Mouse (Mus musculus): ENCODE measurements around the gene Vmn1r30. TPM values are rescaled to one million over a fixed set of nuclear protein-coding genes. Genes with fewer than 3 reads are reported as not detected.

The Vmn1r30 gene
- not detected in 2 replicates for polyA plus RNA-seq (2016; fragmentation: Nextera tagmentation; extraction: Ambion mirVana)

DNA sequence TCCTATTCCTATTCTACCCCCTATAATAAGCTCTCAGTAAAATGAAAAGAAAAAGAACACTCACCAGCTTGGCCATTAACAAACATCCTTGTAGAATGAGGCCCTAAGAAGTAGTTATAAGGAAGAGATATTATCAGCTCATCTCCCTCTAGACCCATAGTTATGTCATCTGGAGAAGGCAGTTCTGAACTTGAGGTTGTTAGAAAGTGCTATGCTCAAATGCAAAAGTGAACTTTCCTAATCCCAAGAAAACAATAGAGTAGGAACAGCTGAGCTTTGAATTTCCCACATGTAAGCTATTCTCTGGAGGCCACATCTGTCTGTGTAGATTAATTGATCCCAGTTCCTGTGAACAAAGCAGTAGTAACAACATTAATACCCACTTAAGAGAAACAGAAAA lies at the start of gene Vmn1r30:
Gene Vmn1r30 (minus strand): TSS at position 101 of the 400 bp plus-strand sequence.
- DNase-seq (ENCODE audit: low spot score): no peak
- H3K4me3 ChIP-seq: no peak within 1 kb of the TSS
- H3K9me3 ChIP-seq (replicated peaks): no peaks in the 10 kb centered on the region
- H3K4me1 ChIP-seq: no peaks in the 10 kb centered on the region
- no peaks in the 10 kb centered on the region for H3K36me3 ChIP-seq
- no peak within 1 kb of the TSS for H3K27ac ChIP-seq
- no peaks in the 10 kb centered on the region for H3K27me3 ChIP-seq (ENCODE audit: low read depth, poor library complexity, severe bottlenecking)

DNA sequence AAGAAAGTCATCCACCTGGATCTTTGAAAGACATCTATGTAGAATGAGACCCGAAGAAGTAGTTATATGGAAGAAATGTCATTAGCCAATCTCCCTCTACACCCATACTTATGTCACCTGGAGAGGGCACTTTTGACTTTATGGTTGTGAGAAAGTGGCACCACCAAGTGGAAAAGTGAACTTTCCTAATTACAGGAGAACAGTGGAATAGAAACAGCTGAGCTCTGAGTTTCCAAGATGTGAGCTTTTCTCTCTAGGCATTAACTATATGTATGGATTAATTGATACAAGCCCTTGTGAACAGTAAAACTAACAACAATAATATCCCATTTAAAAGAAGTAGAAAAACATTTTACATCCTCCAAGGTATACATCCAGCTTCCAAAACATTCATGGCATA lies 32.0 kb upstream of the Vmn1r30 start, which contains the start of gene Vmn1r31:
Gene Vmn1r31 (minus strand): TSS at position 101 of the 400 bp plus-strand sequence.
- no peak within 1 kb of the TSS for H3K27ac ChIP-seq
- H3K36me3 ChIP-seq: no peaks in the 10 kb centered on the region
- no peaks in the 10 kb centered on the region for H3K27me3 ChIP-seq (ENCODE audit: low read depth, poor library complexity, severe bottlenecking)
- no peaks in the 10 kb centered on the region for H3K9me3 ChIP-seq (replicated peaks)
- H3K4me1 ChIP-seq: no peaks in the 10 kb centered on the region
- H3K4me3 ChIP-seq: no peak within 1 kb of the TSS
- DNase-seq (ENCODE audit: low spot score): no peak
- 88% methylated on average over 1 of the region's 1 CpGs for WGBS

Other genes with a start within 250 kb of the Vmn1r30 start
- gene Vmn1r27, start 224.6 kb downstream of the Vmn1r30 start, polyA plus RNA-seq (2016; fragmentation: Nextera tagmentation; extraction: Ambion mirVana): not detected in 2 replicates
- not detected in 2 replicates for gene Vmn1r28, start 181.3 kb downstream of the Vmn1r30 start, polyA plus RNA-seq (2016; fragmentation: Nextera tagmentation; extraction: Ambion mirVana)
- not detected in 2 replicates for gene Vmn1r29, start 141.8 kb downstream of the Vmn1r30 start, polyA plus RNA-seq (2016; fragmentation: Nextera tagmentation; extraction: Ambion mirVana)
- not detected in 2 replicates for gene Vmn1r31, start 31.9 kb upstream of the Vmn1r30 start, polyA plus RNA-seq (2016; fragmentation: Nextera tagmentation; extraction: Ambion mirVana)
- gene Abcg2, start 141.1 kb upstream of the Vmn1r30 start, polyA plus RNA-seq (2016; fragmentation: Nextera tagmentation; extraction: Ambion mirVana): 49.3 and 52.5 TPM in 2 replicates

Data from limb, embryonic 10.5 days (tissue).